Comparison of ENCODE assay signal across 23 mouse cellular contexts in the genomic region with DNA sequence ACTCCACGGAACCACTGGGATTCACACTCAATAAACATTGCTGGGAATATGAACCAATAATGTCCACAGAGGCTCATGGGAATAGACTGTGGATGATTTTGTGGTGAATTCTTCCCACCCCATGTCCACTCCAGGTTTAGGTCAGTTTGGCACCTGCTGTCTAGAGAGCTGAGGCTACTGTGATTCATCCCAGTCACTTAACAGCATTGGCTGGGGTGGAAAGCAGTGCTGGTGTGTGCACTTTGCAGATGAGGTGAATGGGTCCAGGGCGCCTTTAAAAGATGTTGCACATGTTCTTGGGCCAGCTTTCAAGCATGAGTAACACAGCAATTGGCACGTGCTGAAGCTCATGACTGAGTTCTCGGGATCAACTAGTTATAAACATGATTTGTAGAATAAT.
DNase-seq lines count a peak whose midpoint lies in the region; ATAC-seq and TF ChIP-seq lines count a peak whose summit lies in the region.
"Had no signal": no experiment of that assay in that cellular context is flagged by ENCODE, and none has a peak within 500 bp of the region (broad histone marks: within the 10 kb centered on the region; RNA-seq: fewer than 3 reads in every experiment).

No protein-coding gene starts in this region.

- H3K79me3 ChIP-seq in C2C12 (ENCODE audit: low read depth), result no peaks in the 10 kb centered on the region

- H3ac ChIP-seq in C2C12 (ENCODE audit: control insufficient read depth, insufficient read length, low read depth), result no peak overlapping the region

- no peaks in the 10 kb centered on the region for H3K36me3 ChIP-seq in C2C12 (ENCODE audit: control insufficient read depth, insufficient read depth)
- H3K36me3 ChIP-seq in liver, embryonic 11.5 days (ENCODE audit: control insufficient read depth, insufficient read depth, low read length), result no peaks in the 10 kb centered on the region
- H3K36me3 ChIP-seq: embryonic facial prominence, embryonic 12.5 days; embryonic facial prominence, embryonic 15.5 days; forebrain, embryonic 12.5 days; forebrain, embryonic 15.5 days; heart, embryonic 10.5 days; hindbrain, embryonic 12.5 days; intestine, embryonic 15.5 days had no signal

- H3K4me3 ChIP-seq in gastrocnemius, adult 2 months, result no peak overlapping the region
- H3K4me3 ChIP-seq in C2C12 (ENCODE audit: insufficient read depth, poor library complexity, severe bottlenecking), result no peak overlapping the region
- H3K4me3 ChIP-seq in liver, embryonic 11.5 days (ENCODE audit: low read depth, low read length), result no peak overlapping the region
- H3K4me3 ChIP-seq: embryonic facial prominence, embryonic 12.5 days; embryonic facial prominence, embryonic 15.5 days; forebrain, embryonic 12.5 days; forebrain, embryonic 15.5 days; heart, adult 2 months; heart, embryonic 10.5 days; hindbrain, embryonic 12.5 days; intestine, embryonic 15.5 days had no signal

- DNase-seq in gastrocnemius, adult 2 months, result peak; percentile 53
- DNase-seq in gastrocnemius, postnatal 10 days, result no peak
- DNase-seq in gastrocnemius, postnatal 14 days, result peak; percentile 17
- DNase-seq in skeletal muscle tissue, adult 2 months (ENCODE audit: low read depth, low spot score), result peak; percentile 81
- DNase-seq in thymus, postnatal 4 days, result no peak
- no peak for DNase-seq in liver, embryonic 11.5 days (ENCODE audit: low spot score)
- DNase-seq: adrenal gland, adult 2 months; adrenal gland, postnatal 14 days; cerebellum, adult 11 months; cerebellum, adult 2 months; cerebellum, adult 9-11 months; cerebellum, postnatal 25 days; heart, adult 2 months; kidney, adult 11 months had no signal

- ATAC-seq in liver, embryonic 11.5 days (replicated peaks; ENCODE audit: low FRiP score), result no peak
- ATAC-seq: forebrain, embryonic 15.5 days; hindbrain, embryonic 16.5 days; intestine, embryonic 15.5 days had no signal

- intact Hi-C loops in gastrocnemius, adult 2 months (cut with DNase I), result loop anchor here (10.0 kb wide), 1 partner anchor 174 kb away; a partner anchor contains a TSS
- intact Hi-C loops in gastrocnemius, postnatal 14 days (cut with DNase I; ENCODE audit: low total_unique reads), result no loop called here

- H3K27ac ChIP-seq in gastrocnemius, adult 2 months, result no peak overlapping the region; the same call in 1 of the 2 replicates
- H3K27ac ChIP-seq in liver, embryonic 11.5 days (ENCODE audit: low read depth, low read length), result no peak overlapping the region
- H3K27ac ChIP-seq: embryonic facial prominence, embryonic 12.5 days; embryonic facial prominence, embryonic 15.5 days; forebrain, embryonic 12.5 days; forebrain, embryonic 15.5 days; heart, adult 2 months; heart, embryonic 10.5 days; hindbrain, embryonic 12.5 days; intestine, embryonic 15.5 days had no signal

- H3K4me2 ChIP-seq in liver, embryonic 11.5 days, result no peak overlapping the region
- H3K4me2 ChIP-seq: embryonic facial prominence, embryonic 12.5 days; embryonic facial prominence, embryonic 15.5 days; forebrain, embryonic 12.5 days; forebrain, embryonic 15.5 days; hindbrain, embryonic 12.5 days; intestine, embryonic 15.5 days had no signal

- no peak for TF ChIP-seq CTCF in gastrocnemius, adult 2 months (IDR thresholded peaks at IDR 0.05)
- TF ChIP-seq CTCF in C2C12 (IDR thresholded peaks at IDR 0.05; ENCODE audit: control insufficient read depth, insufficient read depth, insufficient read length), result no peak

- no peak overlapping the region for H3K9ac ChIP-seq in liver, embryonic 11.5 days (ENCODE audit: low read depth, low read length)
- H3K9ac ChIP-seq: embryonic facial prominence, embryonic 12.5 days; embryonic facial prominence, embryonic 15.5 days; forebrain, embryonic 12.5 days; forebrain, embryonic 15.5 days; hindbrain, embryonic 12.5 days; intestine, embryonic 15.5 days had no signal

- no peaks in the 10 kb centered on the region for H3K4me1 ChIP-seq in liver, embryonic 11.5 days (replicated peaks; ENCODE audit: control insufficient read depth, insufficient read depth, low read length)
- H3K4me1 ChIP-seq: embryonic facial prominence, embryonic 12.5 days; forebrain, embryonic 12.5 days; forebrain, embryonic 15.5 days; heart, embryonic 10.5 days had no signal

- no peaks in the 10 kb centered on the region for H3K79me2 ChIP-seq in C2C12 (ENCODE audit: control insufficient read depth, insufficient read depth)

- no peaks in the 10 kb centered on the region for H3K9me3 ChIP-seq in liver, embryonic 11.5 days (ENCODE audit: control insufficient read depth, low read length)
- H3K9me3 ChIP-seq: embryonic facial prominence, embryonic 12.5 days; forebrain, embryonic 12.5 days; forebrain, embryonic 15.5 days; heart, embryonic 10.5 days; hindbrain, embryonic 12.5 days; intestine, embryonic 15.5 days had no signal

- 79% methylated on average over 4 of the region's 4 CpGs for WGBS in liver, embryonic 11.5 days

- H3K27me3 ChIP-seq in C2C12 (ENCODE audit: control insufficient read depth, insufficient read depth, insufficient read length), result no peaks in the 10 kb centered on the region
- no peaks in the 10 kb centered on the region for H3K27me3 ChIP-seq in liver, embryonic 11.5 days (replicated peaks; ENCODE audit: control insufficient read depth, insufficient read depth, low read length)
- H3K27me3 ChIP-seq: embryonic facial prominence, embryonic 12.5 days; embryonic facial prominence, embryonic 15.5 days; forebrain, embryonic 12.5 days; forebrain, embryonic 15.5 days; hindbrain, embryonic 12.5 days; intestine, embryonic 15.5 days had no signal

TF ChIP-seq in C2C12, 6 proteins besides CTCF, POLR2A, EP300 and RAD21:
- TF ChIP-seq MYOD1 (IDR thresholded peaks at IDR 0.05; ENCODE audit: control insufficient read depth, insufficient read length, low read depth) (peak; percentile 50), MYOG (IDR thresholded peaks at IDR 0.05; ENCODE audit: control insufficient read depth, extremely low read depth, insufficient read length) (no peak), USF1 (IDR thresholded peaks at IDR 0.05; ENCODE audit: low read depth) (no peak)

Comparison
In these comparisons a context has a peak if more than half of its experiments do, and no peak if none do; other contexts are left out.
1. DNase-seq: peak in gastrocnemius, adult 2 months (single experiment), gastrocnemius, postnatal 14 days (single experiment) and skeletal muscle tissue, adult 2 months (single experiment); none in gastrocnemius, postnatal 10 days (single experiment), thymus, postnatal 4 days (single experiment) and liver, embryonic 11.5 days (single experiment).